Mouse (Mus musculus) E14TG2a.4 (cell line): ENCODE measurements around the gene Fam83d.
"Not testable (repeated sequence)": the region's sequence is repeated elsewhere in the genome, so short reads cannot be mapped to it uniquely, and the experiment has no call there.

Source experiments
- H3K27me3 ChIP-seq: 2 replicates; pipeline ENCODE4 v1.6.1; 2014; ENCODE audit warnings: low read length, control low read depth; ENCODE audit not compliant: insufficient read depth
- H3K36me3 ChIP-seq: 2 replicates; pipeline ENCODE4 v1.6.1; 2014; ENCODE audit warnings: low read length, control low read depth; ENCODE audit not compliant: insufficient read depth
- H3K4me1 ChIP-seq: replicated peaks from 2 replicates; pipeline ENCODE4 v1.6.1; 2014; ENCODE audit warnings: low read depth, low read length, control low read depth
- H3K4me3 ChIP-seq: replicated peaks from 2 replicates; pipeline ENCODE4 v1.5.1; 2014; ENCODE audit warnings: mild to moderate bottlenecking, low read length
- H3K9me3 ChIP-seq: 2 replicates; pipeline ENCODE4 v1.6.1; 2014; ENCODE audit warnings: low read length, control low read depth
- CTCF ChIP-seq: conservative IDR thresholded peaks from 2 replicates; pipeline ENCODE4 v1.5.1; 2014; ENCODE audit warnings: low read length
- NANOG ChIP-seq: IDR thresholded peaks from 2 replicates; pipeline ENCODE4 v1.6.1; 2014; ENCODE audit warnings: borderline replicate concordance, low read length, mixed read lengths
- POU5F1 ChIP-seq: IDR thresholded peaks from 2 replicates; pipeline ENCODE4 v1.6.1; 2014; ENCODE audit warnings: low read length, borderline replicate concordance

Gene Fam83d

DNA sequence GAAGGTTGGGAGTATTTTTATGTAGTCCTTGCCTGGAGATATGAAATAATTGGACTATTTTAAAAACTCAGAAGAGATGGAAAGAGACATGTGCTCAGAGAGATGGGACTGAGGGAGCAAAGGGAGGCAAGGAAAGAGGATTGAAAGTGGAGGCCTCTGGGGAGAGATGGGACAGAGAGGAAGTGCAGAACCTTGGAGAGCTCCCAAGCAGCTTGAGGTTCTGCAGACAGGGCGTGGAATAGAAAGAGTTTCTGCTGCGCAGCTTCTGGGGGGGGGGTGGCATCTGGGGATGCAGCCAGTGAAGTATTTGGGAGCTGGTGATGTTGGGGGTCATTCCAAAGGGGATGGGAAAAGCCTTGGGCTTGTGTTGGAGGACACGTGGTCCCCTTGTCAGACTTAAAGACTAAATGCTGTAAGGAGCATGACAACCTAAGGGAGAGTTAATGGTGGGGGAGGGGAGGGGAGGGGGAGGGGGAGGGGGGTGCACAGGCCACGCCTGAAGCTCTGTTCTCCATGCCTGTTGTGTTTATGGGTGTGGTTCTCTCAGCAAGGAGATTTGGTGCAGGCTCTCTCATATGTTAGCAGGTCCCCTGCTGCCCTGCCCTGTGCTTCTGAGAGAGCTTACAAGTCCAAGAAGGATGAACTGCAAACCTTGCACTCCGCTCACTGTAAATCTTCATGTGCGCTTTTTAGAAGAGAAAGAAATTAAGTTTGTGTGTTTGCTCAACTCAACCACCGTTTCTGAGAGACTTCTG lies 39.7 kb upstream of the Fam83d start:
- no peak overlapping the region for H3K4me3 ChIP-seq
- TF ChIP-seq POU5F1 (no peak), NANOG (no peak), CTCF (no peak)
- H3K36me3 ChIP-seq: no peaks in the 10 kb centered on the region
- peaks cover 19% of the 10 kb centered on the region for H3K4me1 ChIP-seq
- peaks cover 5% of the 10 kb centered on the region for H3K27me3 ChIP-seq
- H3K9me3 ChIP-seq: no peaks in the 10 kb centered on the region

DNA sequence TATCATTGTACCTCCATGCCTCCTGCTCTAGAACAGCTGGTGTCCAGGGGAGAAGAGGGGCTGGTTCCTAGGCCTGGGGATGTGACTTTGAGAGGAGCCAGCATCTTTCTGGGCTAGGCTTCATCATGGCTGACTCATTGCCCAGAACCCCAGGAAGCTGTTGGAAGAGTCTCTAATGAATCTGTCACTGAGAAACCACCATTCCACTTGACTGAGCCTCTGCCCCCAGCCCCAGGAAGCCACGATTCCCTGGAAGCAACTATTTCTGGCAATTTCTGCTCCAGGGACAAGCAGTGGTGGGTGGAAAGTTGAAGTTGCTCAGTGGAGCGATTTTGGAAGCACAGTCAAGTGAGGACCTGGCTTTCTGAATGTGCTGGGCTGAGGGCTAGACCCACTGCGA lies 37.0 kb upstream of the Fam83d start:
- Histone ChIP-seq H3K27me3 (0 out of 2 replicates have a peak, but pooled peaks cover 3% of the 10 kb centered on the region), H3K9me3 (no peaks in the 10 kb centered on the region), H3K4me3 (no peak overlapping the region), H3K4me1 (peaks cover 19% of the 10 kb centered on the region), H3K36me3 (no peaks in the 10 kb centered on the region)
- TF ChIP-seq NANOG: no peak
- no peak for TF ChIP-seq POU5F1
- no peak for TF ChIP-seq CTCF

GRCm38 (mm10) chr2:158732521-158732920 lies 35.4 kb upstream of the Fam83d start:
- H3K27me3 ChIP-seq: 0 out of 2 replicates have a peak, but pooled peaks cover 3% of the 10 kb centered on the region
- no peaks in the 10 kb centered on the region for H3K36me3 ChIP-seq
- no peaks in the 10 kb centered on the region for H3K9me3 ChIP-seq
- H3K4me1 ChIP-seq: peaks cover 19% of the 10 kb centered on the region
- H3K4me3 ChIP-seq: no peak overlapping the region
- TF ChIP-seq CTCF: no peak
- no peak for TF ChIP-seq NANOG
- TF ChIP-seq POU5F1: no peak

GRCm38 (mm10) chr2:158733136-158733535 lies 34.8 kb upstream of the Fam83d start:
- Histone ChIP-seq H3K27me3 (0 out of 2 replicates have a peak, but pooled peaks cover 3% of the 10 kb centered on the region), H3K4me3 (no peak overlapping the region), H3K9me3 (no peaks in the 10 kb centered on the region), H3K4me1 (peaks cover 14% of the 10 kb centered on the region), H3K36me3 (no peaks in the 10 kb centered on the region)
- TF ChIP-seq CTCF (no peak), POU5F1 (no peak), NANOG (no peak)

DNA sequence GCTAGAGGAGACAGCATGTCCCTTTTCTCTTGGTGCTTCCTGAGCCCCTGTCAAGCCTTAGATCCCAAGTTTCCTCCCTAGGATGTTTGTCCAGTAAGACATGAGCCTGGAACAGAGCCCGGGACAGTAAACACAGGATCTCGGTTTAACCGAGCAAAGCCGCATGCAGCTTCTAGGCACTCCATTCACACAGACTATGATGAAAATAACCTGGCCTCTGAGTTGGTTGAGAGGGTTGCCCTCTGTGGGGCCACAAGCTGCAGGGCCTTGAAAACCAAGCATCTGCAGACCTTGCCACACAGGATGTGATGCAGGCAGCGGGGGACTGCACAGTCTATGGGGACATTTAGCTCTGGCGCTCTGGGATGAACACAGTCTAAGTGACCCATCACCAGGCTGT lies 34.0 kb upstream of the Fam83d start:
- H3K36me3 ChIP-seq: no peaks in the 10 kb centered on the region
- TF ChIP-seq CTCF: no peak
- no peak for TF ChIP-seq NANOG
- TF ChIP-seq POU5F1: no peak
- no peak overlapping the region for H3K4me3 ChIP-seq
- H3K9me3 ChIP-seq: no peaks in the 10 kb centered on the region
- 0 out of 2 replicates have a peak, but pooled peaks cover 3% of the 10 kb centered on the region for H3K27me3 ChIP-seq
- H3K4me1 ChIP-seq: peaks cover 8% of the 10 kb centered on the region; the same call in 1 of the 2 replicates

DNA sequence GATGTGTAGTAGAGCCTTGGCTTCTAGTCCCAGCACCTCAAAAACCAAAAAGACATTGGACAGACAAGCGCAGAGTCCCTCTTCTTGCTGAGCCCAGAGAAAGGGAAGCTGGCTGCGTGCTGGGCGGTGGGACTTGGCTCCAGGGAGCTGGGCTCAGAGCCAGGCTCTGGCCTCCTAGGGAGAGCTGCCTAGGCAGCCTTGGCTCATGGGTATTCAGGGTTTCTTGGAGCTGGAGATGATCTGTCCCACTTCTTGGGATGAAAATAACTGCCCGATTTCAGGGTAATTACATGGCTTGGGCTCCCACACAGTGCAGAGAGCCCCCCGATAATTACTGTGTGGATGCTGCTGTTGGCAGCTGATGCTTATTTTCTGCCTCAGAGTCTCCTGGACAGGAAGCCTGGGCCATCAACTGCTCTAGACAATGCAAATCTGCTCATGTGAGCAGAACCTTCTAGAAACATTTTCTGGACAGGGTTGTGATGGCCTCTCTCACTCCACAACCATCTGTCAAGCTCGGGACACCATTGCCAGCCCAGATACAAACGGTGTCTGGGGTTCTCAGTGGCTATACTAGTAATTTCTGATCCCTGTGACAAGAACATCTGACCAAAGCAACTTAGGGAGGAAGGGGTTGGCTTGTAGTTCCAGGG lies 33.3 kb upstream of the Fam83d start:
- H3K9me3 ChIP-seq: no peaks in the 10 kb centered on the region
- 0 out of 2 replicates have a peak, but pooled peaks cover 3% of the 10 kb centered on the region for H3K27me3 ChIP-seq
- peaks cover 8% of the 10 kb centered on the region; the same call in 1 of the 2 replicates for H3K4me1 ChIP-seq
- no peaks in the 10 kb centered on the region for H3K36me3 ChIP-seq
- TF ChIP-seq NANOG (no peak), CTCF (no peak), POU5F1 (no peak)
- H3K4me3 ChIP-seq: no peak overlapping the region

DNA sequence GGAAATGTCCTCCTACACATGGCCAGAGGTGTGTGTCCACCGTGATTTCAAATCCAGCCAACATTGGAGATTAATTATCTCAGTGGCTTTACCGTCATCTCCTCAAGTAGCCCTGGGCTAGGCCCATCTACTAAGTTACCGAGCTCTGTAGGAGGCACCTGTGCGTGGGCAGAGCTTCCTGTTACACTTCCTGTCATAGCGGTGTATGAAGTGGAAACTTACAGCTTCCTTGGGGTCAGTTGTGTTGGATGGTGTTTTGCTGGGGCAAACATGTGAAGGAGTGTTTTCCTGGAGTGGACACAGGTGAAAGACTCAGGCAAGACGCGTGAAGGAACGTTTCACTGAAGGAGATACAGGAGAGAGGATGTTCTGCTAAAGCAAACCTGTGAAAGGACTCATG lies 32.6 kb upstream of the Fam83d start:
- no peak for TF ChIP-seq CTCF
- TF ChIP-seq NANOG: no peak
- no peak for TF ChIP-seq POU5F1
- Histone ChIP-seq H3K27me3 (0 out of 2 replicates have a peak, but pooled peaks cover 3% of the 10 kb centered on the region), H3K4me3 (no peak overlapping the region), H3K4me1 (peaks cover 8% of the 10 kb centered on the region; the same call in 1 of the 2 replicates), H3K9me3 (no peaks in the 10 kb centered on the region), H3K36me3 (no peaks in the 10 kb centered on the region)

GRCm38 (mm10) chr2:158736247-158736646 lies 31.6 kb upstream of the Fam83d start:
- H3K27me3 ChIP-seq, H3K9me3 ChIP-seq, H3K4me1 ChIP-seq, H3K4me3 ChIP-seq, H3K36me3 ChIP-seq: not testable (repeated sequence)
- peak; percentile 30; the same call in 1 of the 2 replicates for TF ChIP-seq CTCF

DNA sequence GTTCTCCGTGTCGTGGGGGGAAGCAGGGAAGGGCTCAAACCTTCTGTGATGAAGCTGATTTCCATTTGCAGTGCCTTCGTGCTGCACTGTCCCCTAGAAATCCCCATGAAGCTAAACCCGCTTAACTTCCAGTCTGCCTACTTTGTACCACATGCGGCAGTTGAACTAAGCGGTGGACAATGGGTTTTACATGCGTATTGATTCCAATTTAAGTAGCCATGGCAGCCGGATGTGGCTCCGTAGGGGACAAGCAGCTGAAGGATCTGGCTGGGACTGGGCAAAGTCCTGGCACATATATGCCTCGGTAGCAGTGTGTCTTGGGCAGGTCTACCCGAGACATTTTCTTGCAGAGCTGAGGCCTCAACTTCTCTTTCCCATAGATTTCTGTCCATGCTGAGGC lies 29.3 kb upstream of the Fam83d start:
- TF ChIP-seq POU5F1 (no peak), NANOG (no peak), CTCF (no peak)
- no peak overlapping the region for H3K4me3 ChIP-seq

More for the DNA sequence above, 29.3 kb upstream of the Fam83d start:
- H3K27me3 ChIP-seq: peaks cover 6% of the 10 kb centered on the region; the same call in 1 of the 2 replicates
- no peaks in the 10 kb centered on the region for H3K4me1 ChIP-seq
- no peaks in the 10 kb centered on the region for H3K9me3 ChIP-seq
- no peaks in the 10 kb centered on the region for H3K36me3 ChIP-seq
